Mouse (Mus musculus): ENCODE data around the gene Scamp3. TPM values are rescaled to one million over a fixed set of nuclear protein-coding genes. Genes with fewer than 3 reads are reported as not detected.

The Scamp3 gene
- polyA plus RNA-seq, 1 experiment from 2014 or later = 127 TPM

- Histone ChIP-seq H3K9me3 (no peaks in the 10 kb centered on the region), H3K9ac (peak overlapping the region; percentile 39), H3K4me1 (replicated peaks) (peaks cover 40% of the 10 kb centered on the region), H3K4me3 (no peak overlapping the region), H3K27me3 (0 out of 2 replicates have a peak, but pooled peaks cover 8% of the 10 kb centered on the region), H3K27ac (no peak overlapping the region), H3K4me2 (no peak overlapping the region), H3K36me3 (peaks cover 22% of the 10 kb centered on the region)
- no peak for ATAC-seq (ENCODE audit: low FRiP score)
- 32% methylated on average over 23 of the region's 23 CpGs for WGBS
Observed at GRCm38 (mm10) chr3:89187197-89187596, 9.9 kb downstream of the Scamp3 start.

- ATAC-seq (ENCODE audit: low FRiP score) = no peak
- Histone ChIP-seq H3K9me3 (no peaks in the 10 kb centered on the region), H3K27ac (no peak overlapping the region), H3K9ac (no peak overlapping the region), H3K4me3 (no peak overlapping the region), H3K4me2 (no peak overlapping the region), H3K36me3 (peaks cover 19% of the 10 kb centered on the region), H3K4me1 (replicated peaks) (peaks cover 34% of the 10 kb centered on the region), H3K27me3 (0 out of 2 replicates have a peak, but pooled peaks cover 8% of the 10 kb centered on the region)
- 65% methylated on average over 18 of the region's 18 CpGs for WGBS
Observed at GRCm38 (mm10) chr3:89187690-89188477, 10.6 kb downstream of the Scamp3 start.

- Histone ChIP-seq H3K9ac (no peak overlapping the region), H3K36me3 (peaks cover 19% of the 10 kb centered on the region), H3K27ac (no peak overlapping the region), H3K27me3 (0 out of 2 replicates have a peak, but pooled peaks cover 8% of the 10 kb centered on the region), H3K4me3 (no peak overlapping the region), H3K4me2 (no peak overlapping the region), H3K4me1 (replicated peaks) (peaks cover 30% of the 10 kb centered on the region), H3K9me3 (no peaks in the 10 kb centered on the region)
- WGBS = 63% methylated on average over 12 of the region's 12 CpGs
- no peak for ATAC-seq (ENCODE audit: low FRiP score)
Observed at GRCm38 (mm10) chr3:89188478-89188875, 11.2 kb downstream of the Scamp3 start.

- no peak overlapping the region for H3K4me2 ChIP-seq
- H3K36me3 ChIP-seq = peaks cover 19% of the 10 kb centered on the region
- H3K27me3 ChIP-seq = 0 out of 2 replicates have a peak, but pooled peaks cover 8% of the 10 kb centered on the region
- no peak overlapping the region for H3K27ac ChIP-seq
- H3K4me1 ChIP-seq (replicated peaks) = peaks cover 12% of the 10 kb centered on the region
- no peak for ATAC-seq (ENCODE audit: low FRiP score)
- H3K4me3 ChIP-seq = no peak overlapping the region
- 91% methylated on average over 8 of the region's 8 CpGs for WGBS
- no peak overlapping the region for H3K9ac ChIP-seq
- H3K9me3 ChIP-seq = no peaks in the 10 kb centered on the region
Observed at GRCm38 (mm10) chr3:89190436-89190835, 13.2 kb downstream of the Scamp3 start.

GRCm38 (mm10) chr3:89193351-89193750, 16.1 kb downstream of the Scamp3 start:
- ATAC-seq (ENCODE audit: low FRiP score) = no peak
- 78% methylated on average over 1 of the region's 1 CpGs for WGBS
- H3K4me2 ChIP-seq = no peak overlapping the region

GRCm38 (mm10) chr3:89193853-89194252, 16.6 kb downstream of the Scamp3 start:
- Histone ChIP-seq H3K4me3 (no peak overlapping the region), H3K9ac (no peak overlapping the region), H3K27ac (no peak overlapping the region), H3K36me3 (peaks cover 1% of the 10 kb centered on the region), H3K4me2 (no peak overlapping the region), H3K27me3 (no peaks in the 10 kb centered on the region), H3K4me1 (replicated peaks) (peaks cover 15% of the 10 kb centered on the region), H3K9me3 (no peaks in the 10 kb centered on the region)
- 91% methylated on average over 2 of the region's 2 CpGs for WGBS
- ATAC-seq (ENCODE audit: low FRiP score) = no peak

More at GRCm38 (mm10) chr3:89193351-89193750, 16.1 kb downstream of the Scamp3 start:
- H3K9ac ChIP-seq = no peak overlapping the region
- H3K4me1 ChIP-seq (replicated peaks) = peaks cover 15% of the 10 kb centered on the region
- 0 out of 2 replicates have a peak, but pooled peaks cover under 1% of the 10 kb centered on the region for H3K27me3 ChIP-seq
- H3K4me3 ChIP-seq = no peak overlapping the region
- no peak overlapping the region for H3K27ac ChIP-seq
- H3K9me3 ChIP-seq = no peaks in the 10 kb centered on the region
- peaks cover 6% of the 10 kb centered on the region for H3K36me3 ChIP-seq

- Histone ChIP-seq H3K4me3 (peak overlapping the region; percentile 39), H3K36me3 (no peaks in the 10 kb centered on the region), H3K9ac (peak overlapping the region; percentile 70), H3K4me2 (peak overlapping the region; percentile 60), H3K27me3 (no peaks in the 10 kb centered on the region), H3K27ac (peak overlapping the region; percentile 79), H3K4me1 (replicated peaks) (peaks cover 15% of the 10 kb centered on the region), H3K9me3 (no peaks in the 10 kb centered on the region)
- 9% methylated on average over 33 of the region's 33 CpGs for WGBS
- ATAC-seq (ENCODE audit: low FRiP score) = peak; percentile 95
Observed at GRCm38 (mm10) chr3:89195979-89196877, 19.0 kb downstream of the Scamp3 start.

GRCm38 (mm10) chr3:89199839-89200238, 22.6 kb downstream of the Scamp3 start:
- no peaks in the 10 kb centered on the region for H3K27me3 ChIP-seq
- H3K36me3 ChIP-seq = peaks cover 10% of the 10 kb centered on the region
- H3K27ac ChIP-seq = no peak overlapping the region
- WGBS = 89% methylated on average over 3 of the region's 3 CpGs
- no peak for ATAC-seq (ENCODE audit: low FRiP score)
- H3K4me2 ChIP-seq = no peak overlapping the region
- H3K4me3 ChIP-seq = no peak overlapping the region
- H3K9ac ChIP-seq = no peak overlapping the region
- peaks cover 20% of the 10 kb centered on the region for H3K4me1 ChIP-seq (replicated peaks)
- H3K9me3 ChIP-seq = no peaks in the 10 kb centered on the region

GRCm38 (mm10) chr3:89202253-89203141, 25.2 kb downstream of the Scamp3 start, which contains the start of gene Gba:
TSS of gene Gba (plus strand) at chr3:89202928.
- WGBS = 30% methylated on average over 13 of the region's 13 CpGs
- H3K9ac ChIP-seq = peak within 1 kb of the TSS; percentile 75
- peak; percentile 87 for ATAC-seq (ENCODE audit: low FRiP score)
- peak within 1 kb of the TSS; percentile 50 for H3K4me3 ChIP-seq
- H3K4me1 ChIP-seq (replicated peaks) = peaks cover 6% of the 10 kb centered on the region
- peak within 1 kb of the TSS; percentile 59; the same call in 1 of the 2 replicates for H3K27ac ChIP-seq
- H3K36me3 ChIP-seq = peaks cover 37% of the 10 kb centered on the region
- no peaks in the 10 kb centered on the region for H3K9me3 ChIP-seq
- H3K27me3 ChIP-seq = no peaks in the 10 kb centered on the region
- peak within 1 kb of the TSS; percentile 71 for H3K4me2 ChIP-seq

- Histone ChIP-seq H3K27ac (peak overlapping the region; percentile 59; the same call in 1 of the 2 replicates), H3K4me2 (peak overlapping the region; percentile 71), H3K9me3 (no peaks in the 10 kb centered on the region), H3K9ac (peak overlapping the region; percentile 75), H3K36me3 (peaks cover 43% of the 10 kb centered on the region), H3K27me3 (no peaks in the 10 kb centered on the region), H3K4me3 (peak overlapping the region; percentile 50), H3K4me1 (replicated peaks) (peaks cover 6% of the 10 kb centered on the region)
- ATAC-seq (ENCODE audit: low FRiP score) = peak; percentile 66
- WGBS = 43% methylated on average over 5 of the region's 5 CpGs
Observed at GRCm38 (mm10) chr3:89203142-89203514, 25.9 kb downstream of the Scamp3 start.

- H3K9ac ChIP-seq = no peak overlapping the region
- no peak overlapping the region for H3K4me2 ChIP-seq
- peaks cover 72% of the 10 kb centered on the region for H3K36me3 ChIP-seq
- no peak for ATAC-seq (ENCODE audit: low FRiP score)
- no peaks in the 10 kb centered on the region for H3K9me3 ChIP-seq
- no peak overlapping the region for H3K27ac ChIP-seq
- 92% methylated on average over 7 of the region's 7 CpGs for WGBS
- no peaks in the 10 kb centered on the region for H3K27me3 ChIP-seq
- peaks cover 7% of the 10 kb centered on the region for H3K4me1 ChIP-seq (replicated peaks)
- no peak overlapping the region for H3K4me3 ChIP-seq
Observed at GRCm38 (mm10) chr3:89206079-89206478, 28.8 kb downstream of the Scamp3 start.
